Mouse (Mus musculus): ENCODE measurements around the gene BC049352.

BC049352 gene

GRCm38 (mm10) chr9:45181770-45182169 is at the start of gene BC049352:
Gene BC049352 (plus strand): TSS chr9:45182007.
- DNase-seq (ENCODE audit: low read depth, low spot score): no peak

- DNase-seq (ENCODE audit: low read depth, low spot score): no peak
Observed at GRCm38 (mm10) chr9:45133484-45134310, 48.1 kb upstream of the BC049352 start.

GRCm38 (mm10) chr9:45136442-45137169 is 45.2 kb upstream of the BC049352 start:
- DNase-seq (ENCODE audit: low read depth, low spot score): no peak

DNA sequence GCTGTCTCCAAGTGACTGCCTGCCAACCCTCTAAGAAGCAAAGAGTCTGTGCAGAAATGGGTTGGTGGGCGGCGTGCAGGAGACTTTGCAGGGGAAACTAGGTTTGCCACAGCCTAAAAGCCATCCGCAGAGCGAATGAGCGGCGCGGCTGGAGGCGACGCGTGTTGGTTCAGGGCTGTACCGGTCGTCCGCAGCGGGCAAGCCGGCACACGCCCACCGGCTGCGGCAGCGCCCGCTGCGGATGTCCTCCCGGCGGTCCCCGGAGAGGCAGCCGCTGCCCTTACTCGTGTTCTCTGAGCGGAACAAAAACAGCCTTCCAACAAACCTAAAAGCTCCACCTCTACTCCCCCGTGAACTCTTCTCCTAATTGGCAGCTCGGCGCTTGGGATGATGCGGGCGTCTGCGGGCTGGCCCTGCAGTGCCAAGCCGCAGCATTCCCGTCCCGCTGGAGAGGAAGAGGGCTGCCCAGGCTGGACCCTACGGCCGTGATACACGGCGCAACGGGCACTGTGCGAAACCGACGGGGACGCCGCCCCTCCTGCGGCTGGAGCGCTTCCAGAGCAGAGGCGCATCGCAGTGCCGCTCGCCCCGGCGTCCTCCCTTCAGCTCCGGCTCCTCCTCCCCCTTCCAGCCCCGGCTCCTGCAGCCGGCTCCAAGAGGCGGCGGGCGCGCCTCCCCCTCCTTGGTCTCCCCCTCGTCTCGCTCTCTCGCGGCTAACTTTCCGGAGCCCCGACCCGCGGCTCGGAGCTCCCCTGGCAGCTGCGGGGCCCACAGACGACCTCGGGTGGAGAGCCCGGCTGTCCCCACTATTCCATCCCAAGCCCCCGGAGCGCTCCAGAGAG is 43.4 kb upstream of the BC049352 start, which contains the start of gene Scn4b:
Gene Scn4b, plus strand, starts transcription at position 205 of the 842 bp plus-strand sequence.
- DNase-seq (ENCODE audit: low read depth, low spot score): no peak

GRCm38 (mm10) chr9:45139082-45139481 is 42.7 kb upstream of the BC049352 start:
- DNase-seq (ENCODE audit: low read depth, low spot score): no peak

- no peak for DNase-seq (ENCODE audit: low read depth, low spot score)
Observed at GRCm38 (mm10) chr9:45140945-45141344, 40.9 kb upstream of the BC049352 start.

- DNase-seq (ENCODE audit: low read depth, low spot score): no peak
Observed at GRCm38 (mm10) chr9:45142686-45143085, 39.1 kb upstream of the BC049352 start.

- no peak for DNase-seq (ENCODE audit: low read depth, low spot score)
Observed at GRCm38 (mm10) chr9:45145533-45146266, 36.1 kb upstream of the BC049352 start.

- peak; percentile 37 for DNase-seq (ENCODE audit: low read depth, low spot score)
Observed at GRCm38 (mm10) chr9:45146267-45146597, 35.6 kb upstream of the BC049352 start.

DNA sequence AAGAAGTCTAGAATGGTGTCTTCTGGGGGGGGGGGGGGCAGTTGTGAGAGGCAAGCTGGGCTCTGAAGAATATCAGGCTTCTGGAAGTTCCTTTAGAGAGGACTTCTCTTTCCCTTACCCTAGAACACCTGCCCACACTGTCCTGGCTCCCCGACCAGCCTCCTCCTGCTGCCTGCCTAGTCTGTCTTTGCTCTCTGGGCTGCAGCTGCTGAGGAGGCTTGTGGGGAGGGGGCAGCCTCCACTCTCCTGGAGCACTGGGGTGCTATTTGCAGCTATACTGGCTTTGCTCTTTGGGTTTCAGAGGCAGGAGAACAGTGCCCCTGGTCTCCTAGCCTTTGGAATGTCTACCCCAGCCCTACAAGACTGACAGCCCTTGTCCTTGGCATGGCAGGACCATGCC is 30.9 kb upstream of the BC049352 start:
- no peak for DNase-seq (ENCODE audit: low read depth, low spot score)

DNA sequence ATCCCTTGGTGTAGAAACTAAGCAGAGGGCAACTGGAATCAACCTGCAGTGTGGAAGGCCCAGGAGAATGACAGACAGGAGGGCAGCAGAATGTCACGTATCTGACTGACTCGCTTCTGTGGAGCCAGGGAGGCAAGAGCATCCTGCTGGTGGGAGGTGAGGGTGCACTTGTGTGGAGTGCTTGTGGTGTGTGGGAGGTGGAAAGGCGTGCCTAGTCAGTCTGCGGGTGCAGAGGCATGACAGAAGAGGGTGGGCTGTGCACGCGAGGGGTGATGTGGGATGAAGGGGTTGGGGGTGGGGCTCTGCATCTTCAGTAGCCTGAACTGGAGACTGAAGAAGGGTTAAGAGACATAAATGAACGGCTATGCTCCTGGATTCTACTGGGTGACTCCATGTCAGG is 28.4 kb upstream of the BC049352 start:
- DNase-seq (ENCODE audit: low read depth, low spot score): no peak

DNA sequence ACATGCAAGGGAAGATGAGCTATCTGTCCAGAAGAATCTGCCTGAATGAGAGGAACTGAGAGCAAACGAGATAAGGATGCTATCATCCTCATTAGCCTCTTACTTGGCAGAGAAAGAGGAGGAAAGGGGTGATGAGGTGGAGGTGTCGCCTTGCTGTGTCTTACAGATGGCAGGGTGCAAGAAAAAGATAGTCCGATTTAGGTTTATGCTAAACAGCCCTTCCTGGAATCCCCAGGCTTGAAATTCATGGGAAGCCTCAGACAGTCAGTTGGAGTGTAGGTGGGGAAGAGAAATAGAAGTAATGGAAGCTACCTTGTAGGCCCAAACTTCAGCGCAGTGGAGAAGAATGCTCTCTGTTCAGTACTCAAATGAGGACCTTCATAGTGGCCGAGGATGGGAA is 13.9 kb upstream of the BC049352 start:
- DNase-seq (ENCODE audit: low read depth, low spot score): no peak

GRCm38 (mm10) chr9:45170150-45170549 is 11.7 kb upstream of the BC049352 start:
- DNase-seq (ENCODE audit: low read depth, low spot score): no peak

DNA sequence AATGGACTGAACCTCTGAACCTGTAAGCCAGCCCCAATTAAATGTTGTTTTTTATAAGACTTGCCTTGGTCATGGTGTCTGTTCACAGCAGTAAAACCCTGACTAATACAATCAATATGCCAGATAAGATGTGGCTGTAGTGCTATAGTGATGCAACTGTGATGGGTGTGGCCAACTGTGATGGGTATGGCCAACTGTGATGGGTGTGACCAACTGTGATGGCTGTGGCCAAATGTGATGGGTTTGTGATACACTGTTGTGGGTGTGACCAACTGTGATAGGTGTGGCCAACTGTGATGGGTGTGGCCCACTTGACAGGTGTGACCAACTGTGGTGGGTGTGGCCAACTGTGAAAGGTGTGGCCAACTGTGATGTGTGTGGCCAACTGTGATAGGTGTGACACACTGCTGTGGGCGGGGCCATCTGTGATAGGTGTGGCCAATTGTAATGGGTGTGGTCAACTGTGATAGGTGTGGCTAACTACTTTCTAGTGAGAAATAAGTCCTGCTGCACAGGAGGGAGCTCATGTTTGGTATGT is 10.7 kb upstream of the BC049352 start:
- no peak for DNase-seq (ENCODE audit: low read depth, low spot score)

- no peak for DNase-seq (ENCODE audit: low read depth, low spot score)
Observed at GRCm38 (mm10) chr9:45173475-45173874, 8.3 kb upstream of the BC049352 start.

DNA sequence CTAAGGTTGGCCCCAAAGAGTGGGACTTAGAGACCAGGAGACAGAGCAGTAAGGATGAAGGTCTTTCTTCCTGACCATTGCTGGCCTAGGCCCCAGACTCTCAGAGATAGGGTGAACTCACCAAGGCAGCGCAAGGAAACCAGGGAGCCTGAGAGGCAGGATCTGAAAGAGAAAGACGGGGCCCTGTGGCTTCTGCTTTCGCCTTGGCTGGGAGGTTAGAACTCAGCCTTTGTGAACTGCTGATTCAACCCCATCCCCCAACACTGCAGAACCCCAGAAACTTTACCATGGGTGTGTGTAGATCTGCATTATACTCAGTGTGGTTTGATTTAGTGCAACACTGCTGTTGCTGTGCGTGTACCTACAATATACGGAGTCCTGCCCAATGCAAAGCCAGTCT is 2.5 kb upstream of the BC049352 start:
- DNase-seq (ENCODE audit: low read depth, low spot score): no peak

- no peak for DNase-seq (ENCODE audit: low read depth, low spot score)
Observed at GRCm38 (mm10) chr9:45182521-45182920, 714 bp downstream of the BC049352 start.

DNA sequence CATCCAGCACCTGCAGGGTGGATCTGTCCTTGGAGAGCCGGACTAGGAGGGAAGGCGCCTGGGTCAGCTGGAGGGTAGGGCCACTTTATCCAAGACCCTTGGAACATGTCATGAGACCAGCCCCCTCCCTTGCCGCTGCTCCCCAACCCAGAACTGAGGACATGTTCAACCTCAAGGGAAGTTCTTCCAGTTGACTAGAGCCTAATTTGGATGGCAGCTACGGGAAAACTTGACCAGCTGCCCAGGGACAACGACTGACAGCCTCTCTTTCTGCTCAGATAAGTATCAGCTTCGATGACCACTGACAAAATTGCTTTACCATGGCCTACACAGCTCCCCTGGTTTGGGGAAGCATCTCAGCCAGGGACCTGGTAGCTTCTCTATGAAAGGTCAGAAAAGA is 1.5 kb downstream of the BC049352 start:
- DNase-seq (ENCODE audit: low read depth, low spot score): no peak

GRCm38 (mm10) chr9:45185250-45185649 is 3.4 kb downstream of the BC049352 start:
- no peak for DNase-seq (ENCODE audit: low read depth, low spot score)

GRCm38 (mm10) chr9:45188570-45189563 is 7.1 kb downstream of the BC049352 start:
- DNase-seq (ENCODE audit: low read depth, low spot score): no peak
